Mouse (Mus musculus): ENCODE measurements around the gene Bloc1s3. TPM values are rescaled to one million over a fixed set of nuclear protein-coding genes. Genes with fewer than 3 reads are reported as not detected.
A peak's percentile ranks its signal among the peaks of the same experiment; 100 is the strongest.

The Bloc1s3 gene
- total RNA-seq, 2 experiments from 2014 or later: 1.9 to 2.2 TPM

- no peak for DNase-seq (ENCODE audit: low spot score)
These were observed 24.9 kb downstream of the Bloc1s3 start for GRCm38 (mm10) chr7:19483281-19483680.

GRCm38 (mm10) chr7:19477624-19478384 lies 30.4 kb downstream of the Bloc1s3 start:
- DNase-seq (ENCODE audit: low spot score): no peak

GRCm38 (mm10) chr7:19477084-19477483 lies 31.1 kb downstream of the Bloc1s3 start:
- no peak for DNase-seq (ENCODE audit: low spot score)

DNA sequence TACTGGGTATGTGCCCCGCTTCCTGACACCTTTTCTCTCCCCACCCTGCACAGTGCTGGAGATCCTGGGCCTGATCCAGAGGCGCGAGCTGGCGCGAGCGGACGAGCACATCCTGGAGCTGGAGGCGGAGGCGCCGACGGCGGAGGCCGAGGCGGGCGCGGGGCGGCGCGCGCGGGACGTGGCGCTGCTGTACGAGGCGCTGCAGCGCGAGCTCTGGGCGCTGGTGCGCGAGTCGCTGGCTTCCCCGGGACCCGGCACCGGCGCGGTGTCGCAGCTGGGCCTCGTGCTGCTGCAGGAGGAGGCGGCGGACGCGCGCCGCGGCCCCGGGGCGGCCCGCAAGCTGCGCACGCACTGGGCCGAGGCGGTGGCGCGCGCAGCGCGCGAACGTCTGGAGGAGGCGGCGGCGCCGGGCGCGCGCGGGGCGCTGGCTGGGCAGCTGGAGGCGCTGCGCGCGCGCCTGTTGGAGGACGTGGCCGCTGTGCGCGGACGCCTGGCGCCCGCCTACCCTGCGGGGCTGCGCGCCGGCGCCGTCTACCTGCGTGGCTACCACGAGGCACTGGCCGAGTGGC lies 34.2 kb downstream of the Bloc1s3 start:
- DNase-seq (ENCODE audit: low spot score): peak; percentile 30

- DNase-seq (ENCODE audit: low spot score): no peak
These were observed 35.8 kb downstream of the Bloc1s3 start for GRCm38 (mm10) chr7:19472403-19472802.

DNA sequence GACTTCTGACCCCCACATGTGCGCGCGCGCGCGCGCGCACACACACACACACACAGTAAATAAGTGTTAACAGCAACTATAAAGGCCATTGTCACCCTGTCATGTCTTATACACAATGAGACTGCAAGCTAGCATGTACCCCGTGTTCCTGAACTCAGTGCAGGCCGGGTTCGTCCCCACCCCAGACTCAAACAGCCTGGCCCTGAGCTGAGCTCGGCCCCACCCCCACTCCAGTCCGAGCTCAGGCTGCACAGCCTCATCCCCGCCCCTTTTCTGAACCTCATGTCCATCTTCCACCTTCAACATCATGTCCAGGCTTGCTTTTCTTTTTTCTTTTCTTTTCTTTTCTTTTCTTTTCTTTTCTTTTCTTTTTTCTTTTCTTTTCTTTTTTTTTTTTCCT lies 37.9 kb downstream of the Bloc1s3 start:
- DNase-seq (ENCODE audit: low spot score): no peak

GRCm38 (mm10) chr7:19469404-19469803 lies 38.8 kb downstream of the Bloc1s3 start:
- no peak for DNase-seq (ENCODE audit: low spot score)

DNA sequence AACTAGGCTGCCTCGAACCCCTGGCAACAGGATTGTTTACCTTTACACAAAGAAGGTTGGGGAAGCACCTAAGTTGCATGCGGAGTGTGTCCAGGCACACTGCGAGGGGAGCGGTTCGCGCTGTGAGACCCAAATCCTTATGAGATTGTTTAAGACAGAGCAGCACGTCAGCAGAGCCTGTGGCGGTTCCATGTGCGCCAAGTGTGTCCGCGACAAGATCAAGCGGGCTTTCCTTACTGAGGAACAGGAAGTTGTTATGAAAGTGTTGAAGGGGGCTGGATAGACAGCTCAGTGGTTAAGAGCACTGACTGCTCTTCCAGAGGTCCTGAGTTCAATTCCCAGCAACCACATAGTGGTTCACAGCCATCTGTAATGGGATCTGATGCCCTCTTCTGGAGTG lies 39.9 kb downstream of the Bloc1s3 start:
- no peak for DNase-seq (ENCODE audit: low spot score)

- DNase-seq (ENCODE audit: low spot score): no peak
These were observed 40.5 kb downstream of the Bloc1s3 start for GRCm38 (mm10) chr7:19467638-19468037.

GRCm38 (mm10) chr7:19466602-19467145 lies 41.5 kb downstream of the Bloc1s3 start:
- no peak for DNase-seq (ENCODE audit: low spot score)

DNA sequence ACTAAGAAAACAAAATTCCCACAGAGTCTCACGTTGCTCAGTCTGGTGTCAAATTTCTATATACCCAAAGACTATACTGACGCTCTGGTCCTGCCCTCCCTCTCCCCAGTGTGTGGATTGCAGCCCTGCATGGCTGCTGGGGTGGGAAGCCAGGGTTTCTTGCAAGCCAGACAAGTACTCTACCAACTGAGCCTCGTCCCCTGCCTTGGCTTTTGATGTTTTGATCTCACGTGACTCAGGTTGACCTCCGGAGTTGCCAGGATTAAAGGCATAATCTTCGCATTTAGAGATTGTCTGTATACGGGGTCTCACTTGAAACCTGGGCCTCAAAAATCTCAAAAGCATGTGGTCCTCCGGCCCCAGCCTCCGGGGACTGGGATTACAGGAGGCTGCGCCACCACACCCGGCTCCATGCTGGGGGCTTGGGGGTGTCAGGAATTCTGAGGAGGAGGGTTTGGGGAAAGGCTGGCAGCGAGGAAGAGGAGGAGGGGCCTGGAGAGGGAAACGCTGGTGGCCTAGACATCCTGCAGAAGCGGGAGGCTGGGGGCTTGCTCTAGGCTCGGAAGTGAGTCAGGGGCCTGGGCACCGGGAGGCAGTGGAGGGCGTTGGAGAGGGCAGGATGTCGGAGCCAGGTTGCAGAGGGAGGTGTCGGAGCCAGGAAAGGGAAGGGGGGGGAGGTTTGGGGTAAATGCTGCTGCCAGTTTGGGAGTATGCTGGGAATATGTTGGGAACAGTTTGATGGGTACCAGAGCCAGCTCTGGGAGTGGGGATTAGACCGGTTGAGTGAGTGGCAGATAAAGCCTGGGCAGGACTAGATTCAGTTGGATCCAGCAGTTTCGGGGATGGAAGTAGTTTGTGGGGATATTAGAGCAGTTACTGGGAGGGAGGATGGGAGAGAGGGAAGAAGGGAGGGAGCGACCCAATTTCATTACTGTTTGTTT lies 43.5 kb downstream of the Bloc1s3 start:
- no peak for DNase-seq (ENCODE audit: low spot score)

DNA sequence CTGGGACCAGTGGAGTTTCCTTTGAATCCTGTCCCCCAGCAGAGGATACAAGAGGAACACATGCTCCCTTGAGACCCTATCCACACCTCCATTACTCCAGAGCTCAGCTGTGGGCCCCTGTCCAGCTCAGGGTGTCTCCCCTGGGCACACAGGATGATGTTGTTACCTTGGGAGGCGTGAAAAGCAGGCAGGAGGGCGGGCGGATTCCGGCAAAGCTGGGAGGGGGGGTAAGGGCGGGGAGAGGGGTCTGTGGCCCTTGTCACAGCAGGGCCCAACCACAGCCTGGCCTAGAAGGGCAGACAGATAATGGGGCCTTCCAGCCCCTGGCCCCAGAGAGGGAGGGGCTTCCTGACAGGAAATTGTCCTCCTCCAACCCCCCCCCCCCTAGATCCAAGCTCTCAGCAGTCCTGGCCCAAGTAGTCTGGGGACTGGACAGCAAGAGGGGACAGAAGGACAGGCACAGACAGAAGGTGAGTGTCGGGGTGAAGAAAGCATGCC lies 45.2 kb downstream of the Bloc1s3 start, which contains the start of gene Exoc3l2:
Gene Exoc3l2, plus strand, starts transcription at position 448 of the 498 bp plus-strand sequence.
- no peak for DNase-seq (ENCODE audit: low spot score)

- DNase-seq (ENCODE audit: low spot score): no peak
These were observed 45.7 kb downstream of the Bloc1s3 start for GRCm38 (mm10) chr7:19462443-19462842.

DNA sequence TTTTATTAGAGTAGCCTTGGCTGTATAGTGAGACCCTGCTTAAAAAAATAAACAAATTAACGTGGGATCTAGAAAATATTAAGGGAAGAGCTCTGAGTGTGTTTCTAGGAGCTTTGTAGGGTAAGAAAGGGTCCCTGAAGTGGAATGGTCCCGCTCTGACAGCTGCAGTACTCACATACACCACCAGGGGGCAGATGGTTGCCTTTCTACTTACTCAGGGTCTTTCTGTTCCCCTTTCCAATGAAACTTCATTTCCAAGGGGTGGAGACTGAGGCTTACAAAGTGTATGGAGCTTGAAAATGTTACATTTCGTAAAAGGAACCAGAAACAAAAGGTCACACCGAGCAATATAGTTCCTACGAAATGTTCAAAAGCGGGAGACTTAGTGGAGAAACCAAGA lies 46.7 kb downstream of the Bloc1s3 start:
- DNase-seq (ENCODE audit: low spot score): peak; percentile 71

DNA sequence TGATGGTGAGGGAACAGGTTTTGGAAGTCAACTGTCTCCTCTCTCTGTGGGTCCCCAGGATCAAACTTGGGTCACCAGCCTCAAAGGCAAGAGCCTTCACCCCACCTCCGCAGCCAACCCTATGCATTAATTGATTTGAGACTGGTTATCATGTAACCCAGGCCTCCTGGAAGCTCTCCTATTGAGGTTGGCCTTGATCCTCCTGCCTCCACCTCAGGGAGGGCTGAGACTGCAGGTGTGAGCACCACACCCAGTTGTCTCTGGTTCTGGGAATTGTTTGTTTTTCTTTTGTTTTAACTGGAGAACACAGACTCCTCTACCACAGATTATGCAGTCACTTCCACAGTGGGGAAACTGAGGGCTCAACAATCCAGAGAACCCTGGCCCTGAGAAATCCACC lies 47.7 kb downstream of the Bloc1s3 start:
- DNase-seq (ENCODE audit: low spot score): no peak

- no peak for DNase-seq (ENCODE audit: low spot score)
These were observed 48.9 kb downstream of the Bloc1s3 start for GRCm38 (mm10) chr7:19459144-19459870.

DNA sequence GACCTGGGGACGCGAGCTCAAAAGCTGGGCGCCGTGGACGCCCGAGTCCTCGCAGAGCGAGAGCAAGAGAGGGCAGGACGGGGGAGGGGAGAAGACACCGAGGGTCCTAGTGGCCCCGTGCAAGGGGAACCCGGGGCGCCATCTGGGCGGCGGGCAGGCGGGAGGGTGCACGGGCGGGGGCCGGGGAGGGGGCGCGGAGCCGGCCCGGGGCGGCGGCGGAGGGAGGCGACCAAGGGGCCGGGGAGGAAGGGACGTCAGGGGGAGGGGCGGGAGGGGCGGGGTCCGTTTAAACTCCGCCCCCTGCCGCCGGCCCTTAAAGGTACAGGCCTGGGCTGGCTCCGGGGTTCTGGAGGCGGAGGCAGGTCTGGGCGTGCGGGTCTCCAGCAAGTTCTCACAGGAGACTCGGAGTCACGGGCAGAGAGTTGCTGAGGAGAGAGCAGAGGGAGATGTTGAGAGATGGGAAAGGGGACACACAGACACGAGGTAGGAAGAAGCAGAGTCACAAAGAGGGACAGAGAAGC lies 49.5 kb downstream of the Bloc1s3 start, which contains the start of gene Mark4:
Gene Mark4, minus strand, starts transcription at position 231 of the 521 bp plus-strand sequence.
- DNase-seq (ENCODE audit: low spot score): peak; percentile 73

DNA sequence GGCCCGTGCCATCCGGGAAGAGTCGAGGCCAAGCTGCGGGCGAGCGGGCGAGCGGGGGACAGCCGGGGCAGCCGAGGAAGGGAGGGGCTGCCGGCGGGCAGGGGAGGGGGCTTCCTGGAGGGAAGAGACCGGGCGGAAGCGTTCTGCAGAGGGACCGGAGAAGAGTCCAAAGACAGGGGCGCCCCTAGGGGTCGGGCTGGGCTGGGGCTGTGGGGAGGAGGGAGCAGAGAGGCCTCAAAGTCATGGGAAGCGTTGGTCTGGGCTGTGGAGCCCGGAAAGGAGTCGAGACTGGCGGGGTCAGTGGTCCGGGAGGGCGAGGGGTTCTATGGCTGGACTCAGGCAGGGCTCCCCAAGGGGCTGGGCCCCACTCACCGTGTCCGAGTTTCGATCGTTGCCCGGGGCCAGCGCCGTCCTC lies 50.1 kb downstream of the Bloc1s3 start:
- DNase-seq (ENCODE audit: low spot score): peak; percentile 44

DNA sequence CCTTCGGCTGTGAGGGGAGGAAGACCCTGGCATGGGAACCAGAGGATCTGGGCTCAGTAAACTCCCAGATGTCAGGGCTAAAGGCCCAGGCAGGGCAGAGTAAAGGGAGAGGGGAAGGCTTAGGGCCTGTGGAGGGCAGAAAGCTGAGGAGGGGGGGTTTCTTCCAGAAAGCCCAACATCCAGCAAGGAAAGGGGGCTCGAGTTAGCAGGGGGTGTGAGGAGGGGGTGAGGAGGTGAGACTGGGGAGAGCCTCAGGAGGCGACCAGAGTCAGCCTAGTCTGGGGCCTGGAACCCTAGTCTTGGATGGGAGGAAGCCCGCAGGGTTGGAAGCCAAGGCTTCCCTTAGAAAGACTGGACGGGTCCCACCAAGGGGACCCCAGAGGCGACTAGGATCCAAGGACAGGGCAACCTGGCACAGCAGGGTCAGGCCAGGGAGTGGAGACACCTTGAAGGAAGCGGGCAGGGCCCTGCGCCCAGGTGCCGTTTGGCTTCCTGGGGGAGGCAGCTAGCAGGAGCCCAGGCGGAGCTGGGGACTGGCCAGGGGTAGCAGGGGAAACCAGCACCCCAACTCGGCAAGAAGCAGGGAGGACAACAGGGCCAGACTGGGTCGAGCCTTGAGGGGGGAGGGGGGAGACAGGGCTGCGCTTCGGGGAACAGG lies 50.6 kb downstream of the Bloc1s3 start:
- DNase-seq (ENCODE audit: low spot score): no peak

GRCm38 (mm10) chr7:19456628-19457027 lies 51.5 kb downstream of the Bloc1s3 start:
- no peak for DNase-seq (ENCODE audit: low spot score)
